Mouse (Mus musculus): Measurements from ENCODE around the gene Gal3st1. TPM values are rescaled to one million over a fixed set of nuclear protein-coding genes. Genes with fewer than 3 reads are reported as not detected.
"Not testable (repeated sequence)": the region's sequence is repeated elsewhere in the genome, so short reads cannot be mapped to it uniquely, and the experiment has no call there.

Gal3st1 gene
- polyA plus RNA-seq, 1 experiment from 2014 or later: 11.1 TPM

GRCm38 (mm10) chr11:3997978-3998720, 14.7 kb downstream of the Gal3st1 start:
- no peaks in the 10 kb centered on the region for H3K9me3 ChIP-seq (ENCODE audit: low read length)
- H3K27ac ChIP-seq (ENCODE audit: low read length): no peak overlapping the region
- H3K4me1 ChIP-seq (ENCODE audit: insufficient read depth, low read length): peaks cover 9% of the 10 kb centered on the region
- H3K4me3 ChIP-seq (ENCODE audit: low read length): peak overlapping the region; percentile 36
- ATAC-seq (ENCODE audit: low FRiP score, low TSS enrichment): peak; percentile 15; the same call in 1 of the 2 replicates
- H3K36me3 ChIP-seq (ENCODE audit: insufficient read depth, low read length): no peaks in the 10 kb centered on the region
- 4% methylated on average over 66 of the region's 66 CpGs for WGBS
- peak overlapping the region; percentile 50 for H3K4me2 ChIP-seq (replicated peaks; ENCODE audit: low read depth, low read length)
- no peak overlapping the region for H3K9ac ChIP-seq (replicated peaks; ENCODE audit: low read length)
- peaks cover 45% of the 10 kb centered on the region for H3K27me3 ChIP-seq (ENCODE audit: insufficient read depth, low read length)

GRCm38 (mm10) chr11:3999547-3999946, 16.1 kb downstream of the Gal3st1 start:
- Histone ChIP-seq H3K9me3 (ENCODE audit: low read length) (no peaks in the 10 kb centered on the region), H3K27ac (ENCODE audit: low read length) (no peak overlapping the region), H3K4me1 (ENCODE audit: insufficient read depth, low read length) (peaks cover 9% of the 10 kb centered on the region), H3K27me3 (ENCODE audit: insufficient read depth, low read length) (peaks cover 45% of the 10 kb centered on the region), H3K36me3 (ENCODE audit: insufficient read depth, low read length) (no peaks in the 10 kb centered on the region), H3K4me3 (ENCODE audit: low read length) (no peak overlapping the region), H3K4me2 (replicated peaks; ENCODE audit: low read depth, low read length) (no peak overlapping the region), H3K9ac (replicated peaks; ENCODE audit: low read length) (no peak overlapping the region)
- no peak for ATAC-seq (ENCODE audit: low FRiP score, low TSS enrichment)
- 45% methylated on average over 5 of the region's 5 CpGs for WGBS

GRCm38 (mm10) chr11:4001603-4002002, 18.2 kb downstream of the Gal3st1 start:
- no peak for ATAC-seq (ENCODE audit: low FRiP score, low TSS enrichment)
- WGBS: 10% methylated on average over 5 of the region's 5 CpGs

GRCm38 (mm10) chr11:4005220-4005805, 21.9 kb downstream of the Gal3st1 start:
- no peak overlapping the region for H3K4me2 ChIP-seq (replicated peaks; ENCODE audit: low read depth, low read length)
- H3K4me3 ChIP-seq (ENCODE audit: low read length): no peak overlapping the region
- no peak overlapping the region for H3K9ac ChIP-seq (replicated peaks; ENCODE audit: low read length)
- H3K27me3 ChIP-seq (ENCODE audit: insufficient read depth, low read length): peaks cover 6% of the 10 kb centered on the region
- H3K36me3 ChIP-seq (ENCODE audit: insufficient read depth, low read length): no peaks in the 10 kb centered on the region
- no peaks in the 10 kb centered on the region for H3K9me3 ChIP-seq (ENCODE audit: low read length)
- ATAC-seq (ENCODE audit: low FRiP score, low TSS enrichment): no peak
- H3K27ac ChIP-seq (ENCODE audit: low read length): no peak overlapping the region
- H3K4me1 ChIP-seq (ENCODE audit: insufficient read depth, low read length): no peaks in the 10 kb centered on the region
- WGBS: 66% methylated on average over 5 of the region's 5 CpGs

More at GRCm38 (mm10) chr11:4001603-4002002, 18.2 kb downstream of the Gal3st1 start:
- Histone ChIP-seq H3K4me2 (replicated peaks; ENCODE audit: low read depth, low read length) (no peak overlapping the region), H3K4me3 (ENCODE audit: low read length) (no peak overlapping the region), H3K27ac (ENCODE audit: low read length) (no peak overlapping the region), H3K36me3 (ENCODE audit: insufficient read depth, low read length) (no peaks in the 10 kb centered on the region), H3K27me3 (ENCODE audit: insufficient read depth, low read length) (peaks cover 43% of the 10 kb centered on the region), H3K9ac (replicated peaks; ENCODE audit: low read length) (no peak overlapping the region), H3K4me1 (ENCODE audit: insufficient read depth, low read length) (peaks cover 9% of the 10 kb centered on the region), H3K9me3 (ENCODE audit: low read length) (no peaks in the 10 kb centered on the region)

GRCm38 (mm10) chr11:4006462-4006861, 23.0 kb downstream of the Gal3st1 start:
- Histone ChIP-seq H3K4me2 (replicated peaks; ENCODE audit: low read depth, low read length) (no peak overlapping the region), H3K36me3 (ENCODE audit: insufficient read depth, low read length) (no peaks in the 10 kb centered on the region), H3K27ac (ENCODE audit: low read length) (no peak overlapping the region), H3K4me1 (ENCODE audit: insufficient read depth, low read length) (no peaks in the 10 kb centered on the region), H3K9ac (replicated peaks; ENCODE audit: low read length) (no peak overlapping the region), H3K4me3 (ENCODE audit: low read length) (no peak overlapping the region), H3K27me3 (ENCODE audit: insufficient read depth, low read length) (no peaks in the 10 kb centered on the region), H3K9me3 (ENCODE audit: low read length) (no peaks in the 10 kb centered on the region)
- 86% methylated on average over 3 of the region's 3 CpGs for WGBS
- no peak for ATAC-seq (ENCODE audit: low FRiP score, low TSS enrichment)

GRCm38 (mm10) chr11:4012616-4013015, 29.2 kb downstream of the Gal3st1 start:
- no peak overlapping the region for H3K4me2 ChIP-seq (replicated peaks; ENCODE audit: low read depth, low read length)
- no peak overlapping the region for H3K9ac ChIP-seq (replicated peaks; ENCODE audit: low read length)
- no peaks in the 10 kb centered on the region for H3K27me3 ChIP-seq (ENCODE audit: insufficient read depth, low read length)
- no peaks in the 10 kb centered on the region; the same call in 1 of the 2 replicates for H3K9me3 ChIP-seq (ENCODE audit: low read length)
- ATAC-seq (ENCODE audit: low FRiP score, low TSS enrichment): no peak
- no peaks in the 10 kb centered on the region for H3K4me1 ChIP-seq (ENCODE audit: insufficient read depth, low read length)
- H3K4me3 ChIP-seq (ENCODE audit: low read length): no peak overlapping the region
- no peaks in the 10 kb centered on the region for H3K36me3 ChIP-seq (ENCODE audit: insufficient read depth, low read length)
- H3K27ac ChIP-seq (ENCODE audit: low read length): no peak overlapping the region
- 79% methylated on average over 1 of the region's 1 CpGs for WGBS

- not testable (repeated sequence) for H3K27ac ChIP-seq (ENCODE audit: low read length); H3K4me2 ChIP-seq (replicated peaks; ENCODE audit: low read depth, low read length); H3K27me3 ChIP-seq (ENCODE audit: insufficient read depth, low read length); H3K4me3 ChIP-seq (ENCODE audit: low read length); H3K36me3 ChIP-seq (ENCODE audit: insufficient read depth, low read length); ATAC-seq (ENCODE audit: low FRiP score, low TSS enrichment); H3K4me1 ChIP-seq (ENCODE audit: insufficient read depth, low read length); H3K9ac ChIP-seq (replicated peaks; ENCODE audit: low read length); H3K9me3 ChIP-seq (ENCODE audit: low read length)
- WGBS: 90% methylated on average over 8 of the region's 14 CpGs
These were observed 32.4 kb downstream of the Gal3st1 start for GRCm38 (mm10) chr11:4015796-4016195.

- not testable (repeated sequence) for ATAC-seq (ENCODE audit: low FRiP score, low TSS enrichment); H3K27me3 ChIP-seq (ENCODE audit: insufficient read depth, low read length); H3K4me3 ChIP-seq (ENCODE audit: low read length); H3K36me3 ChIP-seq (ENCODE audit: insufficient read depth, low read length); H3K9me3 ChIP-seq (ENCODE audit: low read length); H3K9ac ChIP-seq (replicated peaks; ENCODE audit: low read length); H3K27ac ChIP-seq (ENCODE audit: low read length); H3K4me1 ChIP-seq (ENCODE audit: insufficient read depth, low read length); H3K4me2 ChIP-seq (replicated peaks; ENCODE audit: low read depth, low read length)
- WGBS: 88% methylated on average over 13 of the region's 13 CpGs
These were observed 38.7 kb downstream of the Gal3st1 start for GRCm38 (mm10) chr11:4022111-4022510.

GRCm38 (mm10) chr11:4023321-4023720, 39.9 kb downstream of the Gal3st1 start:
- no peaks in the 10 kb centered on the region for H3K36me3 ChIP-seq (ENCODE audit: insufficient read depth, low read length)
- H3K4me3 ChIP-seq (ENCODE audit: low read length): no peak overlapping the region
- no peak overlapping the region for H3K27ac ChIP-seq (ENCODE audit: low read length)
- H3K9me3 ChIP-seq (ENCODE audit: low read length): no peaks in the 10 kb centered on the region
- ATAC-seq (ENCODE audit: low FRiP score, low TSS enrichment): no peak
- H3K4me2 ChIP-seq (replicated peaks; ENCODE audit: low read depth, low read length): no peak overlapping the region
- no peak overlapping the region for H3K9ac ChIP-seq (replicated peaks; ENCODE audit: low read length)
- no peaks in the 10 kb centered on the region for H3K4me1 ChIP-seq (ENCODE audit: insufficient read depth, low read length)
- 82% methylated on average over 2 of the region's 2 CpGs for WGBS
- no peaks in the 10 kb centered on the region for H3K27me3 ChIP-seq (ENCODE audit: insufficient read depth, low read length)

- no peak overlapping the region for H3K4me3 ChIP-seq (ENCODE audit: low read length)
- no peaks in the 10 kb centered on the region for H3K4me1 ChIP-seq (ENCODE audit: insufficient read depth, low read length)
- 74% methylated on average over 8 of the region's 8 CpGs for WGBS
- H3K9me3 ChIP-seq (ENCODE audit: low read length): no peaks in the 10 kb centered on the region
- no peak overlapping the region for H3K27ac ChIP-seq (ENCODE audit: low read length)
- ATAC-seq (ENCODE audit: low FRiP score, low TSS enrichment): no peak
- no peak overlapping the region for H3K9ac ChIP-seq (replicated peaks; ENCODE audit: low read length)
- no peak overlapping the region for H3K4me2 ChIP-seq (replicated peaks; ENCODE audit: low read depth, low read length)
- H3K36me3 ChIP-seq (ENCODE audit: insufficient read depth, low read length): no peaks in the 10 kb centered on the region
- H3K27me3 ChIP-seq (ENCODE audit: insufficient read depth, low read length): no peaks in the 10 kb centered on the region
These were observed 43.6 kb downstream of the Gal3st1 start for GRCm38 (mm10) chr11:4027066-4027465.
